Mouse (Mus musculus): ENCODE results near the gene A4gnt.

GRCm38 (mm10) chr9:99620196-99620595 lies 7.9 kb downstream of the A4gnt start:
- TF ChIP-seq CTCF (IDR thresholded peaks at IDR 0.05; ENCODE audit: control insufficient read depth, insufficient read depth, insufficient read length) (no peak), CEBPB (IDR thresholded peaks at IDR 0.05; ENCODE audit: low read depth) (no peak), MAX (IDR thresholded peaks at IDR 0.05) (no peak), MYOG (IDR thresholded peaks at IDR 0.05; ENCODE audit: control insufficient read depth, extremely low read depth, insufficient read length) (no peak), USF1 (IDR thresholded peaks at IDR 0.05; ENCODE audit: low read depth) (no peak)
